Mouse (Mus musculus) liver, embryonic 14.5 days (tissue): ENCODE data around the gene Lhb. TPM values are rescaled to one million over a fixed set of nuclear protein-coding genes. Genes with fewer than 3 reads are reported as not detected.

ENCODE experiments used
- ATAC-seq: fragments of 200-750 bp; cut with Nextera tagmentation; 2 replicates; pipeline ENCODE4 v1.8.0; 2017; ENCODE audit warnings: moderate number of reproducible peaks, mild to moderate bottlenecking, moderate library complexity; ENCODE audit not compliant: insufficient read depth
- DNase-seq, 3 experiments: peaks; one replicate each; pipeline ENCODE4 v3.0.0-alpha.2; 2012 to 2013; ENCODE audit warnings: low read depth in 3 of 3, low spot score in 3 of 3
- H3K27ac ChIP-seq: fragments of 300-500 bp; sonication (generic); 2 replicates; pipeline ENCODE4 v1.5.1; 2014; ENCODE audit warnings: moderate library complexity, mild to moderate bottlenecking, control low read depth, inconsistent platforms
- H3K27me3 ChIP-seq: fragments of 300-500 bp; sonication (generic); 2 replicates; pipeline ENCODE4 v1.6.1; 2014; ENCODE audit warnings: mild to moderate bottlenecking, low read length, moderate library complexity; ENCODE audit not compliant: control insufficient read depth, insufficient read depth
- H3K36me3 ChIP-seq: fragments of 300-500 bp; sonication (generic); replicated peaks from 2 replicates; pipeline ENCODE4 v1.6.1; 2014; ENCODE audit warnings: low read depth; ENCODE audit not compliant: control insufficient read depth, insufficient read depth
- H3K4me1 ChIP-seq, 2 experiments: fragments of 200-500 bp in 1 of 2; fragments of 300-500 bp in 1 of 2; sonication (generic) in 1 of 2; replicated peaks; 2 replicates each; pipeline ENCODE4 v1.6.1; 2012 to 2014; ENCODE audit warnings: antibody characterized with exemption in 1 of 2, inconsistent platforms in 1 of 2, low read length in 1 of 2; ENCODE audit not compliant: control insufficient read depth in 2 of 2, insufficient read depth in 2 of 2
- H3K4me2 ChIP-seq: fragments of 300-500 bp; sonication (generic); 2 replicates; pipeline ENCODE4 v1.6.1; 2014; ENCODE audit warnings: low read depth, mild to moderate bottlenecking, control low read depth, moderate library complexity
- H3K4me3 ChIP-seq, 2 experiments: fragments of 200-500 bp in 1 of 2; fragments of 300-500 bp in 1 of 2; sonication (generic) in 1 of 2; 2 replicates each; pipeline ENCODE4 v1.5.1; 2012 to 2014; ENCODE audit warnings: low read depth in 2 of 2, low read length in 2 of 2, mild to moderate bottlenecking in 2 of 2, control low read depth in 1 of 2, inconsistent platforms in 1 of 2, moderate library complexity in 1 of 2; ENCODE audit not compliant: insufficient read depth in 1 of 2
- H3K9ac ChIP-seq: fragments of 300-500 bp; sonication (generic); replicated peaks from 2 replicates; pipeline ENCODE4 v1.6.1; 2014; ENCODE audit warnings: mild to moderate bottlenecking, control low read depth, moderate library complexity
- H3K9me3 ChIP-seq: fragments of 300-500 bp; sonication (generic); 2 replicates; pipeline ENCODE4 v1.6.1; 2016; ENCODE audit warnings: low read length, mixed read lengths; ENCODE audit not compliant: control insufficient read depth
- CTCF ChIP-seq: IDR thresholded peaks from 2 replicates; pipeline ENCODE4 v1.5.1; 2016; ENCODE audit warnings: antibody characterized with exemption, low read depth, control low read depth
- EP300 ChIP-seq: IDR thresholded peaks from 2 replicates; pipeline ENCODE4 v1.6.1; 2016; ENCODE audit warnings: antibody characterized with exemption, low read depth
- WGBS: fragments of 180-500 bp; shearing (Covaris S2); extraction: QIAGEN DNeasy Blood & Tissue Kit; methylation state at CpG from one replicate; pipeline ENCODE4 v1.1.7; 2014; ENCODE audit not compliant: insufficient replicate concordance; 5-methylcytosine and 5-hydroxymethylcytosine counted together
- microRNA-seq: library from miRNA; unstranded; fragments of <30 nt; microRNA quantifications from one replicate; pipeline ENCODE4, GENCODE M21; 2016
- polyA plus RNA-seq, 2 experiments: library from polyadenylated mRNA; depleted of rRNA in 1 of 2; stranded (reverse) in 1 of 2; unstranded in 1 of 2; fragments of >200 nt; fragmentation: Nextera tagmentation in 1 of 2; extraction: Ambion mirVana in 1 of 2; gene quantifications; 2 replicates each; pipeline versions ENCODE4 v1.2.1 to v1.2.3; 2012 to 2014

The Lhb gene
- polyA plus RNA-seq, 2 experiments = not detected

- Histone ChIP-seq H3K4me1 (peaks cover 11 to 20% of the 10 kb centered on the region in 2 experiments), H3K4me3 (peak overlapping the region; percentile 49 to 69), H3K27me3 (no peaks in the 10 kb centered on the region), H3K4me2 (peak overlapping the region; percentile 83), H3K9ac (peak overlapping the region; percentile 31; the same call in 1 of the 2 replicates), H3K36me3 (peaks cover 17% of the 10 kb centered on the region), H3K27ac (no peak overlapping the region), H3K9me3 (no peaks in the 10 kb centered on the region)
- no peak for DNase-seq
- 38% methylated on average over 7 of the region's 7 CpGs for WGBS
- no peak for TF ChIP-seq EP300
- no peak for TF ChIP-seq CTCF
- ATAC-seq = peak; percentile 14
These were observed 46.6 kb downstream of the Lhb start for GRCm38 (mm10) chr7:45467090-45467670.

- H3K27me3 ChIP-seq = no peaks in the 10 kb centered on the region
- H3K4me2 ChIP-seq = no peak overlapping the region
- no peak overlapping the region for H3K27ac ChIP-seq
- 3% methylated on average over 3 of the region's 3 CpGs for WGBS
- H3K4me1 ChIP-seq = peaks cover 15 to 22% of the 10 kb centered on the region in 2 experiments
- no peak overlapping the region for H3K4me3 ChIP-seq
- TF ChIP-seq CTCF = peak; percentile 81
- no peak for TF ChIP-seq EP300
- no peaks in the 10 kb centered on the region for H3K9me3 ChIP-seq
- no peak overlapping the region for H3K9ac ChIP-seq
- no peak for ATAC-seq
- no peaks in the 10 kb centered on the region for H3K36me3 ChIP-seq
- DNase-seq = peak in 2 of 3 experiments; percentile 59 to 62
These were observed 50.2 kb downstream of the Lhb start for GRCm38 (mm10) chr7:45470869-45471268.

Small RNA genes lying within 50 kb of the gene (microRNA-seq; reads per million reads assigned to microRNA genes)
- gene Gm22133 = not detected

Other genes with a start within 250 kb of the Lhb start
Only the 30 nearest of the 33 such genes appear.
- gene Ccdc155, start 215.9 kb upstream of the Lhb start, polyA plus RNA-seq (2012; rRNA removed) = 0.02 and 0.08 TPM in 2 replicates
- gene Ccdc155, start 215.9 kb upstream of the Lhb start, polyA plus RNA-seq (2014; fragmentation: Nextera tagmentation; extraction: Ambion mirVana) = not detected in 2 replicates
- gene Dkkl1, start 208.7 kb upstream of the Lhb start, polyA plus RNA-seq (2012; rRNA removed) = 1.1 and 1.5 TPM in 2 replicates
- 2.1 and 2.6 TPM in 2 replicates for gene Dkkl1, start 208.7 kb upstream of the Lhb start, polyA plus RNA-seq (2014; fragmentation: Nextera tagmentation; extraction: Ambion mirVana)
- gene Tead2, start 205.1 kb upstream of the Lhb start, polyA plus RNA-seq (2012; rRNA removed) = 7.9 and 10.0 TPM in 2 replicates
- 4.1 and 4.5 TPM in 2 replicates for gene Tead2, start 205.1 kb upstream of the Lhb start, polyA plus RNA-seq (2014; fragmentation: Nextera tagmentation; extraction: Ambion mirVana)
- 10.5 and 12.8 TPM in 2 replicates for gene Cd37, start 181.7 kb upstream of the Lhb start, polyA plus RNA-seq (2012; rRNA removed)
- 9.0 and 9.1 TPM in 2 replicates for gene Cd37, start 181.7 kb upstream of the Lhb start, polyA plus RNA-seq (2014; fragmentation: Nextera tagmentation; extraction: Ambion mirVana)
- gene Slc6a16, start 179.7 kb upstream of the Lhb start, polyA plus RNA-seq (2012; rRNA removed) = 0.03 TPM in 1 of 2 replicates, not detected in the other
- not detected in 2 replicates for gene Slc6a16, start 179.7 kb upstream of the Lhb start, polyA plus RNA-seq (2014; fragmentation: Nextera tagmentation; extraction: Ambion mirVana)
- gene Slc6a21, start 143.3 kb upstream of the Lhb start, polyA plus RNA-seq (2012; rRNA removed) = not detected in 2 replicates
- gene Slc6a21, start 143.3 kb upstream of the Lhb start, polyA plus RNA-seq (2014; fragmentation: Nextera tagmentation; extraction: Ambion mirVana) = not detected in 2 replicates
- 0.70 and 0.87 TPM in 2 replicates for gene Trpm4, start 87.0 kb upstream of the Lhb start, polyA plus RNA-seq (2012; rRNA removed)
- 0.43 and 0.60 TPM in 2 replicates for gene Trpm4, start 87.0 kb upstream of the Lhb start, polyA plus RNA-seq (2014; fragmentation: Nextera tagmentation; extraction: Ambion mirVana)
- gene Hrc, start 85.5 kb upstream of the Lhb start, polyA plus RNA-seq (2012; rRNA removed) = 0.02 and 0.07 TPM in 2 replicates
- not detected in 2 replicates for gene Hrc, start 85.5 kb upstream of the Lhb start, polyA plus RNA-seq (2014; fragmentation: Nextera tagmentation; extraction: Ambion mirVana)
- 0.21 and 0.22 TPM in 2 replicates for gene Ppfia3, start 53.8 kb upstream of the Lhb start, polyA plus RNA-seq (2012; rRNA removed)
- 0.25 TPM in 1 of 2 replicates, not detected in the other for gene Ppfia3, start 53.8 kb upstream of the Lhb start, polyA plus RNA-seq (2014; fragmentation: Nextera tagmentation; extraction: Ambion mirVana)
- 0.10 and 0.23 TPM in 2 replicates for gene Lin7b, start 50.2 kb upstream of the Lhb start, polyA plus RNA-seq (2012; rRNA removed)
- 0.20 TPM in 1 of 2 replicates, not detected in the other for gene Lin7b, start 50.2 kb upstream of the Lhb start, polyA plus RNA-seq (2014; fragmentation: Nextera tagmentation; extraction: Ambion mirVana)
- 132 and 203 TPM in 2 replicates for gene Snrnp70, start 25.1 kb upstream of the Lhb start, polyA plus RNA-seq (2012; rRNA removed)
- gene Snrnp70, start 25.1 kb upstream of the Lhb start, polyA plus RNA-seq (2014; fragmentation: Nextera tagmentation; extraction: Ambion mirVana) = 28.0 and 28.8 TPM in 2 replicates
- gene Kcna7, start 15.2 kb upstream of the Lhb start, polyA plus RNA-seq (2012; rRNA removed) = not detected in 2 replicates
- not detected in 2 replicates for gene Kcna7, start 15.2 kb upstream of the Lhb start, polyA plus RNA-seq (2014; fragmentation: Nextera tagmentation; extraction: Ambion mirVana)
- 0.04 and 0.20 TPM in 2 replicates for gene Ntf5, start 7.1 kb upstream of the Lhb start, polyA plus RNA-seq (2012; rRNA removed)
- 0.18 and 0.19 TPM in 2 replicates for gene Ntf5, start 7.1 kb upstream of the Lhb start, polyA plus RNA-seq (2014; fragmentation: Nextera tagmentation; extraction: Ambion mirVana)
- 3.2 and 3.6 TPM in 2 replicates for gene Gys1, start 14.0 kb downstream of the Lhb start, polyA plus RNA-seq (2012; rRNA removed)
- 2.8 and 3.1 TPM in 2 replicates for gene Gys1, start 14.0 kb downstream of the Lhb start, polyA plus RNA-seq (2014; fragmentation: Nextera tagmentation; extraction: Ambion mirVana)
- gene Ruvbl2, start 17.3 kb downstream of the Lhb start, polyA plus RNA-seq (2012; rRNA removed) = 65.7 and 69.5 TPM in 2 replicates
- gene Ruvbl2, start 17.3 kb downstream of the Lhb start, polyA plus RNA-seq (2014; fragmentation: Nextera tagmentation; extraction: Ambion mirVana) = 67.5 and 82.7 TPM in 2 replicates
- 1,846 and 1,956 TPM in 2 replicates for gene Ftl1, start 39.1 kb downstream of the Lhb start, polyA plus RNA-seq (2012; rRNA removed)
- 4,811 and 5,161 TPM in 2 replicates for gene Ftl1, start 39.1 kb downstream of the Lhb start, polyA plus RNA-seq (2014; fragmentation: Nextera tagmentation; extraction: Ambion mirVana)
- 57.9 and 68.5 TPM in 2 replicates for gene Bax, start 46.1 kb downstream of the Lhb start, polyA plus RNA-seq (2012; rRNA removed)
- 49.7 and 62.4 TPM in 2 replicates for gene Bax, start 46.1 kb downstream of the Lhb start, polyA plus RNA-seq (2014; fragmentation: Nextera tagmentation; extraction: Ambion mirVana)
- 0.06 and 0.13 TPM in 2 replicates for gene Tulp2, start 61.1 kb downstream of the Lhb start, polyA plus RNA-seq (2012; rRNA removed)
- 0.47 and 0.57 TPM in 2 replicates for gene Tulp2, start 61.1 kb downstream of the Lhb start, polyA plus RNA-seq (2014; fragmentation: Nextera tagmentation; extraction: Ambion mirVana)
- not detected in 2 replicates for gene Gm45808, start 66.0 kb downstream of the Lhb start, polyA plus RNA-seq (2012; rRNA removed)
- 0.20 TPM in 1 of 2 replicates, not detected in the other for gene Gm45808, start 66.0 kb downstream of the Lhb start, polyA plus RNA-seq (2014; fragmentation: Nextera tagmentation; extraction: Ambion mirVana)
- 1.5 and 2.2 TPM in 2 replicates for gene Dhdh, start 68.0 kb downstream of the Lhb start, polyA plus RNA-seq (2012; rRNA removed)
- gene Dhdh, start 68.0 kb downstream of the Lhb start, polyA plus RNA-seq (2014; fragmentation: Nextera tagmentation; extraction: Ambion mirVana) = 1.6 and 1.8 TPM in 2 replicates
- 48.2 and 58.8 TPM in 2 replicates for gene Nucb1, start 89.6 kb downstream of the Lhb start, polyA plus RNA-seq (2012; rRNA removed)
- 81.7 and 97.2 TPM in 2 replicates for gene Nucb1, start 89.6 kb downstream of the Lhb start, polyA plus RNA-seq (2014; fragmentation: Nextera tagmentation; extraction: Ambion mirVana)
- gene Ppp1r15a, start 105.4 kb downstream of the Lhb start, polyA plus RNA-seq (2012; rRNA removed) = 79.3 and 140 TPM in 2 replicates
- 165 and 183 TPM in 2 replicates for gene Ppp1r15a, start 105.4 kb downstream of the Lhb start, polyA plus RNA-seq (2014; fragmentation: Nextera tagmentation; extraction: Ambion mirVana)
- 0.52 and 0.90 TPM in 2 replicates for gene Plekha4, start 105.5 kb downstream of the Lhb start, polyA plus RNA-seq (2012; rRNA removed)
- gene Plekha4, start 105.5 kb downstream of the Lhb start, polyA plus RNA-seq (2014; fragmentation: Nextera tagmentation; extraction: Ambion mirVana) = 0.40 and 0.41 TPM in 2 replicates
- 0.95 and 2.1 TPM in 2 replicates for gene Hsd17b14, start 134.1 kb downstream of the Lhb start, polyA plus RNA-seq (2012; rRNA removed)
- gene Hsd17b14, start 134.1 kb downstream of the Lhb start, polyA plus RNA-seq (2014; fragmentation: Nextera tagmentation; extraction: Ambion mirVana) = 1.2 and 2.5 TPM in 2 replicates
- 38.8 and 40.6 TPM in 2 replicates for gene Bcat2, start 149.3 kb downstream of the Lhb start, polyA plus RNA-seq (2012; rRNA removed)
- 35.9 and 39.4 TPM in 2 replicates for gene Bcat2, start 149.3 kb downstream of the Lhb start, polyA plus RNA-seq (2014; fragmentation: Nextera tagmentation; extraction: Ambion mirVana)
- gene Fgf21, start 194.7 kb downstream of the Lhb start, polyA plus RNA-seq (2012; rRNA removed) = not detected in 2 replicates
- gene Fgf21, start 194.7 kb downstream of the Lhb start, polyA plus RNA-seq (2014; fragmentation: Nextera tagmentation; extraction: Ambion mirVana) = not detected in 2 replicates
- not detected in 2 replicates for gene Fut1, start 196.5 kb downstream of the Lhb start, polyA plus RNA-seq (2012; rRNA removed)
- not detected in 2 replicates for gene Fut1, start 196.5 kb downstream of the Lhb start, polyA plus RNA-seq (2014; fragmentation: Nextera tagmentation; extraction: Ambion mirVana)
- 0.10 and 0.15 TPM in 2 replicates for gene Izumo1, start 201.0 kb downstream of the Lhb start, polyA plus RNA-seq (2012; rRNA removed)
- 0.09 TPM in 1 of 2 replicates, not detected in the other for gene Izumo1, start 201.0 kb downstream of the Lhb start, polyA plus RNA-seq (2014; fragmentation: Nextera tagmentation; extraction: Ambion mirVana)
- gene Rasip1, start 206.7 kb downstream of the Lhb start, polyA plus RNA-seq (2012; rRNA removed) = 2.2 and 2.6 TPM in 2 replicates
- gene Rasip1, start 206.7 kb downstream of the Lhb start, polyA plus RNA-seq (2014; fragmentation: Nextera tagmentation; extraction: Ambion mirVana) = 1.3 and 2.6 TPM in 2 replicates
- 0.25 and 0.56 TPM in 2 replicates for gene Mamstr, start 219.2 kb downstream of the Lhb start, polyA plus RNA-seq (2012; rRNA removed)
- gene Mamstr, start 219.2 kb downstream of the Lhb start, polyA plus RNA-seq (2014; fragmentation: Nextera tagmentation; extraction: Ambion mirVana) = 0.18 TPM in 1 of 2 replicates, not detected in the other